Mouse (Mus musculus): Measurements from ENCODE around the gene Olfr311.

Gene Olfr311

GRCm38 (mm10) chr11:58883756-58884155 is 44.7 kb downstream of the Olfr311 start:
- DNase-seq, result no peak

GRCm38 (mm10) chr11:58890511-58890910 is 51.5 kb downstream of the Olfr311 start:
- DNase-seq, result no peak

Measured in right cerebral cortex, postnatal 14 days (tissue).